Mouse (Mus musculus) G1E (cell line): ENCODE results near the gene Rgl1.

Source experiments
- CTCF ChIP-seq: IDR thresholded peaks from 2 replicates; pipeline ENCODE4 v1.5.1; 2012; ENCODE audit warnings: low read depth, low read length, inconsistent platforms, mixed read lengths
- GATA1 ChIP-seq: IDR thresholded peaks from 2 replicates; pipeline ENCODE4 v1.6.1; 2012; ENCODE audit warnings: borderline replicate concordance, low read length, inconsistent platforms, mixed read lengths
- GATA2 ChIP-seq: IDR thresholded peaks from 2 replicates; pipeline ENCODE4 v1.6.1; 2012; ENCODE audit warnings: low read depth, low read length, inconsistent platforms, borderline replicate concordance
- POLR2AphosphoS5 ChIP-seq: IDR thresholded peaks from 2 replicates; pipeline ENCODE4 v1.6.1; 2012; ENCODE audit warnings: low read depth, low read length, inconsistent platforms; ENCODE audit not compliant: insufficient replicate concordance
- TAL1 ChIP-seq: conservative IDR thresholded peaks from 2 replicates; pipeline ENCODE4 v1.6.1; 2012; ENCODE audit warnings: low read depth, low read length, inconsistent platforms, mixed read lengths

GRCm38 (mm10) chr1:152612535-152613157 is 153.5 kb downstream of the Rgl1 start:
- TF ChIP-seq GATA1 (no peak), CTCF (no peak), TAL1 (no peak), GATA2 (no peak), POLR2AphosphoS5 (no peak)
